Mouse (Mus musculus): ENCODE measurements around the gene Ric8b.
A peak's percentile ranks its signal among the peaks of the same experiment; 100 is the strongest.

Ric8b gene

DNA sequence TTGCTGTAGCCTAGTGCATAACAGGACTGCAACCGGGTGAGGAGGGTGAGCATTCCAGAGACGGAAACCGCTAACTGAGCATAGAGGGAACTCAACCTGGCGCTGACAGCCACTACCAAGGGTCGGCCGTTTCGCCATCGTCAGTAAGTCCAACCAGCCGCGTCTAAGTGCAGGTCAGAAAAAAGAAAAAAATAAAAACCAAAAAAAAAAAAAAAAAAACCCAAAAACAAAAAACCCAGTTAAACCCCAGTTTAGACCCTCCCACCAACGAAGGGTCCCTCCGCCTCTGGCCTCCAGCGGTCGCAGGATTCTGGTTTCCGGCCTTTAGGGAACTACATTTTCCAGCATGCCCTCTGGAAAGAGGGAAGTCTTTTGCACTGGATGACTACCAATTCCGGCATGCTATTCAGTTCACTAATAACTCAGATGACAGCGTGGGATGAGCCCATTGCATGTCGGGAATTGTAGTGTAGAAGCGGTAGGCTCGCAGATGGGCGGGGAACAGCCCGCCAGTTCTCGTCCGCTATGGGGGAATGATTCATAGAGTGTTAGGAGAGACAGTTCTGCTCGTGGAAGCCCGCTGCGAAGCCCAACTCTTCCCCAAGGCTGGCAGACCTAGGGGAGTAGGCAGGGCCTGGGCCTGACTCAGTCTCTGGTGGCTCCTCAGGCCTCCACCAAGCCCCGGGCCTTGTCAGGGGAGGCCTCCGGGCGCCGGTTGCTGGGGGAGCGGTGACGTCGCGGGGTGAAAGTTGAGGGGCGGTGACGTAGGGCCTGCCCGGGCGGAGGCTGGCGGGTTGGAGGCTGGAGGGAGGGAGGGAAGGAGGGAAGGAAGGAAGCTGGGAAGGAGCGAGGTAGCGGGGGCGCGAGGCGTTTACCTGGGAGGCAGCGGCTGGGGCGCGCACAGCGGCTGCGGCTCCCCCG, at the start of gene Ric8b:
TSS of gene Ric8b (plus strand) at position 807 of the 921 bp plus-strand sequence.
- DNase-seq: peak; percentile 96

GRCm38 (mm10) chr10:84871285-84871684, 46.1 kb upstream of the Ric8b start:
- DNase-seq: no peak

- DNase-seq: no peak
Observed at GRCm38 (mm10) chr10:84871921-84872320, 45.5 kb upstream of the Ric8b start.

DNA sequence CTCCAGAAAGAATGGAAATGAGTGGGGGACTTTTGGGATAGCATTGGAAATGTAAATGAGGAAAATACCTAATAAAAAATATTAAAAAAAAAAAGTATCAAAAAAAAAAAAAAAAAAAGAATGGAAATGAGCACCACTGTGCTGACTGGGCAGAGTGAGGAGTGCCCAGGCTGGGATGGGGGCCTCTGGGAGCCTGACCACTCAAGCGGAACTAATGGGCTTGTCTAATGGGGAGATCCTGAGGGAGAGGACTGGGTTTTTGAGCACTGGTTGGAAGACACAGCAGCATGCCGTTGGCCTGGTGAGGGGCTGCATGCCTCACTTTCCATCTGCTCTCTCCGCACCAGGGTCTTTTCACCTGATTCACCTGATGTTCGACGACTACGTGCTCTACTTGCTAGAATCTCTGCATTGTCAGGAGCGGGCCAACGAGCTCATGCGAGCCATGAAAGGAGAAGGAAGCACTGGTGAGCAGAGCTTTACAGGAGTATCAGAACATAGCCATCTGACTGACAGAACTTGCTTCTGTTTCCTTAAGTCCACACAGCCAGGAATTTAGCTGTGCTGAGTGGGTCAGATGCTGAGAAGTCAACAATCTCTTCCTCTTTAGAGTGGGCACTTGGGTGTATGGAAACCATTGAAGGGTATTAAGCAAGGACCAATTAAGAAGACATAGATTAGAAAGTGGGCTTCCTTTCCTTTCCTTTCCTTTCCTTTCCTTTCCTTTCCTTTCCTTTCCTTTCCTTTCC, 37.4 kb upstream of the Ric8b start:
- no peak for DNase-seq

DNA sequence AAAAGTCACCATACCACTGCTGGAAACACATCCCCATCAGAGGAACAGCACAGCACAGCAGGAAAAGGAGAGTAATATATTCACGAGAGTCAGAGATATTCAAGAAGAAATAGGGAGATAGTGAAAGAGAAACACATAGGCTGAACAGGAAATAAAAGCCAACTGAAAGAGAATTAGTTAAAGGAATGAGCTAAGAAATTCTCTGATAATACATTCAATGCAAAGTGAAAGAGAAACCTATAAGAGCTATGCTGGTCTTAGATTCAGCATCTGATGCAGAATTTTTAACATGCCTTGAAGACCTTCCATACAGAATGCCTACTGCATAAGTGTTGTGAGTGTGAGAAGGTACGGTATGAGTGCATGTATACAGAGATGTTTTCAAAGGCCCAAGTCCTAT, 34.9 kb upstream of the Ric8b start:
- no peak for DNase-seq

- DNase-seq: no peak
Observed at GRCm38 (mm10) chr10:84885341-84885884, 32.0 kb upstream of the Ric8b start.

GRCm38 (mm10) chr10:84886221-84886627, 31.2 kb upstream of the Ric8b start:
- DNase-seq: no peak

GRCm38 (mm10) chr10:84886785-84887184, 30.6 kb upstream of the Ric8b start:
- DNase-seq: no peak

GRCm38 (mm10) chr10:84889096-84889846, 28.1 kb upstream of the Ric8b start:
- no peak for DNase-seq

- no peak for DNase-seq
Observed at GRCm38 (mm10) chr10:84895810-84896358, 21.5 kb upstream of the Ric8b start.

DNA sequence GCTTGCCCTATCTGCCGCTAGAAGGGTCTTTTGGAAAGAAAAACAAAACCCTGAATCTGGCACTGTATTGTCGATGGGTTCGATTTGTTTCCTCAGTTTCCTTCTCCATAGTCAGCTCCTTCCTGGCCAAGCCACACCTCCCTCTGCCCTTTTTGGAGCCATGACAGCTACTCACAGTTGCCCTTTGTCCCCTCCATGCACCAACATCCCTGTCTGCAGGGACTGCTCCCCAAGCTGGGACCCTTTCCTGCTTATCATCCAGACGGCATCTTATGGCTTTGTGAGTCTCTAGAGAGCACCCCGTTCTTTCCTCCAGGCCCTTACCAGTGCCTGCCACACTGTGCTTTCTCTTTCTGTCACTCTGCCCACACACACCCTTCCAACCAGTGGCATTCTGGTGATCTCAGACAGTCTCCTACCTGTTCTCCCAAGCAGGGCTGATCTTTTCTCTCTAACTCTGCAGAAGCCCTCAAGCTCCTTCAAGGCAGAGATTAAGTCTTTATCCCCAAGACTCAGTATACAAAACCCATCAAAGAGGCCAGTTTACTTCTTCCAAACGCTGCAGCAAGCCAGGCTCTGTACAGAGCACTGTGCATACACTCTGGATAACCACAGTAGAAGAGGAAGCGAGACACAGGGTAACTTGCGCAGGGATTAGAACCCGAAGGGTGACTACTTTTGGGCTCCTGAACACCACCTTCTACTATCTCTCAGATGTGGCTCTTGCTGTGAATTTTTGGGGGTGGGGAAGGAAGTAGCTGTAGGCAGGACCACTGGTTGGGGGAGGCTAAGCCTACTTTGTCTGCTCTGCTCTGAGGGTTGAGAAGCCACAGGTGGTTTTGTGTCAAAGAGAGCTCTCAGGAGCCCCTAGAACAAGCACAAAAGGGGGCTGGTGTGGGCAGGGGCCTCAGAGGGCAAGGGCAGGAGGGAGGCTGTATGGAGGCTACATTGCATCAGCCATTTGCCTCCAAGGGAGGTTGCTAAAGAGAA, 20.2 kb upstream of the Ric8b start:
- DNase-seq: peak; percentile 70

- DNase-seq: no peak
Observed at GRCm38 (mm10) chr10:84898144-84898979, 19.1 kb upstream of the Ric8b start.

DNA sequence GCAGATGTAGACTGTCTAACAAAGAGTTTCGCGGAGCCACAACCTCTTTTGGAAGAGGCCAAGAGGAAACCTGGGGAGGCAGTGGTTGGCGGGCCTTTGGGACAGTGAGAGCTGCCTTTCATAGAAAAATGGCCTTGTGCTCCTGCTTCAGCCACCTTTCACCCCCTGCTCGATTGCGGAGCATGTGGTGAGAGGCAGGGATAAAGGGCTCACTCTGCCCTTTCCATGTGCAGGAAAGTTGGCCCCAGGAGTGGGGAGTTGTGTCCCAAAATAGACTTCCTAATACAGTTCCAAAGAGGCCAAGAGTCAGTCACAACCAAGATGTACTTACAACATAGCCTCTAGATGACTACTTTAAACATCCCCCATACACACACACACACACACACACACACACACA, 15.7 kb upstream of the Ric8b start:
- no peak for DNase-seq

GRCm38 (mm10) chr10:84902213-84902612, 15.2 kb upstream of the Ric8b start:
- no peak for DNase-seq

DNA sequence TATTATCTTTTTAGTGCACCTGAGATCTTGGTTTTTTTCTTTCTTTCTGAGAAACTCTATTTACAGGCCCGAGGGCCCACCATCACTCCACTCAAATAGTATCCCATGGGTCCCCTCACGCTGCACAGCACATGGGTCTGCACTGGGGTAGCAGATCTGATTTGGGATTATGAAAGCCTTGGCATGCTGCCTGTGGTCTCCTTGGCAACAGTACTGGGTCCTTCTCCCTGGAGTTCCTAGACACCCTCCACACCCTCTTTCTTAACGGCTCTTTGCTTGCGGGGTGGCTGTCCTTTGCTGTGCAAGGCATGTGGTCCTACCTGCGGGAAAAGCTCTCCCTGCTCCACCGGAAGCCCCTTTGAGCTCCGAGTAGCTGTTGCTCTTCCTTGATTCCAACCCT, 14.1 kb upstream of the Ric8b start:
- no peak for DNase-seq

GRCm38 (mm10) chr10:84903742-84904141, 13.7 kb upstream of the Ric8b start:
- DNase-seq: peak; percentile 60

GRCm38 (mm10) chr10:84906895-84907294, 10.5 kb upstream of the Ric8b start:
- no peak for DNase-seq

- no peak for DNase-seq
Observed at GRCm38 (mm10) chr10:84908006-84908405, 9.4 kb upstream of the Ric8b start.

DNA sequence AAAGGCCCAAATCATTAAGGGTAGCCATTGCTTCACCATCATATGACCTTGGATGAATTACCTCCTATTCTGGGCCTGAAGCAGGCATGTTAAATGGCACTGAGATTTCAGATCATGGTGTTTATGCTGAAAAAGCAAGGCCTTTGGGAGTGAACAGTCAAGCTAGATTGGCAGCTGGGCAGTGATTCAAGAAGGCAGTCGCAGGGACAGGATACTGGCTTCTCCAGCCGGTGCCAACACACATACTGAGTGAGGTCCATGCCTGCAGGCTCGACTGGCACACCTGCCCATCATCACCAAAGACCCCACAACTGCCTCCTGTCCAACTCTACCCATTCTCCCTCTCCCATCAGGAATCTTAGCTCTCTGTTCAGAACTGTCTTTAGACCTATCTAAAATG, 8.9 kb upstream of the Ric8b start:
- no peak for DNase-seq

Measured in thymus, postnatal 14 days (tissue).